Mouse (Mus musculus) heart, adult 2 months (tissue): ENCODE data around the gene Hist1h3d.

ENCODE experiments used
- CTCF ChIP-seq: fragments of 200-600 bp; IDR thresholded peaks from 2 replicates; pipeline ENCODE4 v1.8.1; 2022; ENCODE audit warnings: antibody characterized with exemption, mild to moderate bottlenecking, moderate library complexity
- EP300 ChIP-seq: fragments of 200-500 bp; IDR thresholded peaks from 2 replicates; pipeline ENCODE4 v1.6.1; 2011; ENCODE audit warnings: low read depth, low read length, control low read depth; ENCODE audit not compliant: insufficient read depth
- POLR2A ChIP-seq: fragments of 200-500 bp; IDR thresholded peaks from 2 replicates; pipeline ENCODE4 v1.6.1; 2011; ENCODE audit warnings: mild to moderate bottlenecking, low read depth, low read length, control low read depth; ENCODE audit not compliant: insufficient read depth

GRCm38 (mm10) chr13:23576906-23577639 is 1.5 kb downstream of the Hist1h3d start:
- TF ChIP-seq CTCF = no peak
- no peak for TF ChIP-seq EP300
- no peak for TF ChIP-seq POLR2A
